Mouse (Mus musculus) thymus, postnatal 36 days (tissue): ENCODE data around the gene Pdss2.
A peak's percentile ranks its signal among the peaks of the same experiment; 100 is the strongest.

ENCODE experiments used
- DNase-seq, 2 experiments: peaks; one replicate each; pipeline ENCODE4 v3.0.0; 2022; ENCODE audit warnings: mixed read lengths in 2 of 2

Pdss2 gene

GRCm38 (mm10) chr10:43220910-43221625 lies at the start of gene Pdss2:
TSS of gene Pdss2 (plus strand) at chr10:43221486.
- DNase-seq = peak; percentile 90 to 94

- no peak for DNase-seq
These were observed 49.2 kb upstream of the Pdss2 start for GRCm38 (mm10) chr10:43172066-43172465.

- DNase-seq = no peak
These were observed 48.7 kb upstream of the Pdss2 start for GRCm38 (mm10) chr10:43172554-43172953.

- DNase-seq = peak in 1 of 2 experiments; percentile 8
These were observed 48.0 kb upstream of the Pdss2 start for GRCm38 (mm10) chr10:43173141-43173827.

GRCm38 (mm10) chr10:43173828-43174325 lies 47.4 kb upstream of the Pdss2 start:
- peak; percentile 17 to 21 for DNase-seq

- peak; percentile 5 to 25 for DNase-seq
These were observed 46.7 kb upstream of the Pdss2 start, which contains the start of the genes Sobp and 9030612E09Rik for GRCm38 (mm10) chr10:43174326-43175155. TSS of gene Sobp (minus strand) at chr10:43174530. TSS of gene 9030612E09Rik (plus strand) at chr10:43174704.

GRCm38 (mm10) chr10:43175156-43175601 lies 46.1 kb upstream of the Pdss2 start:
- DNase-seq = no peak

GRCm38 (mm10) chr10:43180313-43180912 lies 40.9 kb upstream of the Pdss2 start:
- DNase-seq = no peak

GRCm38 (mm10) chr10:43200206-43200605 lies 21.1 kb upstream of the Pdss2 start:
- no peak for DNase-seq

GRCm38 (mm10) chr10:43203865-43204264 lies 17.4 kb upstream of the Pdss2 start:
- no peak for DNase-seq

GRCm38 (mm10) chr10:43211866-43212265 lies 9.4 kb upstream of the Pdss2 start:
- peak; percentile 54 to 63 for DNase-seq

- DNase-seq = no peak
These were observed 3.9 kb upstream of the Pdss2 start for GRCm38 (mm10) chr10:43217361-43217900.

GRCm38 (mm10) chr10:43220479-43220878 lies 807 bp upstream of the Pdss2 start:
- DNase-seq = no peak

- peak in 1 of 2 experiments; percentile 50 for DNase-seq
These were observed 373 bp downstream of the Pdss2 start for GRCm38 (mm10) chr10:43221659-43222058.

- DNase-seq = no peak
These were observed 2.1 kb downstream of the Pdss2 start for GRCm38 (mm10) chr10:43223391-43223790.

- no peak for DNase-seq
These were observed 5.1 kb downstream of the Pdss2 start for GRCm38 (mm10) chr10:43226391-43226790.

- DNase-seq = no peak
These were observed 8.0 kb downstream of the Pdss2 start for GRCm38 (mm10) chr10:43229236-43229635.

- no peak for DNase-seq
These were observed 13.2 kb downstream of the Pdss2 start for GRCm38 (mm10) chr10:43234522-43234921.

- DNase-seq = no peak
These were observed 13.7 kb downstream of the Pdss2 start for GRCm38 (mm10) chr10:43235011-43235410.

GRCm38 (mm10) chr10:43235758-43236669 lies 14.7 kb downstream of the Pdss2 start:
- DNase-seq = no peak

GRCm38 (mm10) chr10:43242215-43242614 lies 20.9 kb downstream of the Pdss2 start:
- no peak for DNase-seq
